Mouse (Mus musculus): ENCODE results near the gene St7.

- TF ChIP-seq POLR2A (IDR thresholded peaks at IDR 0.05; ENCODE audit: low read depth, low read length) (no peak), CTCF (IDR thresholded peaks at IDR 0.05; ENCODE audit: extremely low read depth, insufficient read depth, insufficient read length, insufficient replicate concordance) (no peak)
Observed at GRCm38 (mm10) chr6:17923370-17923769, 230.6 kb downstream of the St7 start.
